Mouse (Mus musculus) frontal cortex, postnatal 25 days (tissue): ENCODE data around the gene Hdac7.
A peak's percentile ranks its signal among the peaks of the same experiment; 100 is the strongest.

Experiments
- DNase-seq, 2 experiments: peaks; one replicate each; pipeline ENCODE4 v3.0.0; 2022; ENCODE audit warnings: low spot score in 2 of 2

The Hdac7 gene

DNA sequence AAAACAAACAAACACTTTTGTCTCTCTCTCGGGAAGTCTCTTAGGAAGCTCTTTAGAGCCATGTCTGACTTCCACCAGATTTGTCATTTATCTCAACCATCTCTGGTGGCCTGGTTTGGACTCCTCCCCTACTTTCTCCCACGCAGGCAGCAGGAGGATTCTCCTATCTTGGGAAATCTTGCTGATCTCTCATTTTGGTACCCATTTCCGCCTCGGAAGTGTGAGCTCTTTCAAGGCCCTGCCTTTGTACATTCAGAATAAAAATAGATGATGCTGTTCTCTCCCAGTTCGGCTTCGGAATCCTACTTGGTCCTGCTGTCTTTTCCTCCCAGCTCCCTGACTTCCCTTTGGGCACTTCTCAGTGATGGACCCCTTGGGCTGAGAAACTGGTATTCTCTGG, 10.2 kb upstream of the Hdac7 start:
- DNase-seq = no peak

DNA sequence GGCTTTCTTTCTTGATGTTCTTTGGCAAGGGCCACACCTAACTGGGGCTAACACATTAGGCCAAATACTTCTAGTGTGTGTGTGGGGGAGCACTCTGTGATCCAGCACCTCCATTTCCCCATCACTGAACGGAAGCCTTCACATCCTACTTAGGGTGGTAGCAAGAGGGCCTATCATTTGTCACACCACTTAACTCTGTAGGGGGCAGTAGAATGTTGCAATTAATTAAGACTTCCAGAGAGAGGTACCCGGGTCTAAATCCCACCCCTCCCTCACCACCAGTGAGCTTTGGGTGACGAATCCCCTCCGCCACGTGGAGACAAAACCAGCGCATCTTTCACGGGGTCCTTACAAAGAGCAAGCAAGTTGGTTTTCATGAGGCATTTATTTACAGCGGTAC, 9.8 kb upstream of the Hdac7 start:
- no peak for DNase-seq

DNA sequence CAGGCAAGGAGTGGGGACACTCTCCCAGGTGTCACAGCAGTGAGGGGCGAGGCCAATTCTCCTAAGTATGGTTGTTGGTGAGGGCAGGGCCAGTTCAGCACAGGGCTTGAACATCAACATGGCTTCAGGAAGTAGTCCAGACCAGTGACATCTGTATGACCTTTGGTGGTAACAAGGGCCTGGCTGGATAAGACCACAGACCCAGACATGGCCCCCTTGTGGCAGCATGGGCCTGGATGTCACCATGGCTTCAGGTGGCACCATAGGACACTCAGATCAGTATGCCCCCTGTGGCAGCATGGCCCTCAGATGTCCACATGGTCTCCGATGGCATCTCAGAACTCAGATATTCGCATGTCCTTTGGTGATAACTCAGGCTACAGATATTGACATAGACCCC, 8.0 kb upstream of the Hdac7 start:
- DNase-seq = no peak

DNA sequence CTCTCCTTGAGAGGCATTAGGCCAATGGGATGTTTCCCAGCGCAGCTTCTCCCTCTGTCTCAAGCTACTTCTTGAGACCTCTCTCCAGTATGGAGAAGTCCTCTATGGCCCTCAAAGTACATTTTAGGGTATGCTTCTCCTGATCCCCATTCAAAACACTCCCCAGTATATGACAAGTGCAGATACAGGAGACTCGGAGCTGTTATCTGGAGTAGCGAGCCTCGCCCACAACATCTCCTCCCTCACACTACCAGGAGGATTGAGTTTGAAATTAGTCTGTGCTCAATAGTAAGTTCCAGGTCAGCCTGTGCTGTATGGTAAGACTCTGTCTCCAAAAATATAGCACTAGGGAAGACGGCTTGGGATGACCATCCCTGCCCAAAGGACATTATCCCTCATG, 6.7 kb upstream of the Hdac7 start:
- DNase-seq = no peak

DNA sequence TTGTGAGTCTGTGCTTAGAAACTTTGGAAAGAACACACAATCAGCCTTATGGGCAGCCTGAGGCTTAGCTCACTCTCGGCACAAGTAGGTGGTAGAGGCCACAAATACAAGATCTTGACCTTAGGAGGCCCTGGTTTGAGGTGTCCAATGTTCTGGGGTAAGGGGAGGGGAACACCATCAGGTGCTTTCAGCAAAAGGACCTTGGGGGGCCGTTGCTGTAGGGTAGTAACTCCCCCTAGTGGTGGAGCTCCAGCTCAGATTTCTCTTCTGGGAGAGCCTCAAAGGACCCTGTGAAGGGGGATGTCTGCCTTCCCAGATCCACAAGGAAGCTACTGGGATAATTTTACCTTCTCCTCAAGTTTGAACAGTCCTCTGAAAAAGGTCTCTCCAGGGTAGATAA, 6.1 kb upstream of the Hdac7 start:
- DNase-seq = no peak

DNA sequence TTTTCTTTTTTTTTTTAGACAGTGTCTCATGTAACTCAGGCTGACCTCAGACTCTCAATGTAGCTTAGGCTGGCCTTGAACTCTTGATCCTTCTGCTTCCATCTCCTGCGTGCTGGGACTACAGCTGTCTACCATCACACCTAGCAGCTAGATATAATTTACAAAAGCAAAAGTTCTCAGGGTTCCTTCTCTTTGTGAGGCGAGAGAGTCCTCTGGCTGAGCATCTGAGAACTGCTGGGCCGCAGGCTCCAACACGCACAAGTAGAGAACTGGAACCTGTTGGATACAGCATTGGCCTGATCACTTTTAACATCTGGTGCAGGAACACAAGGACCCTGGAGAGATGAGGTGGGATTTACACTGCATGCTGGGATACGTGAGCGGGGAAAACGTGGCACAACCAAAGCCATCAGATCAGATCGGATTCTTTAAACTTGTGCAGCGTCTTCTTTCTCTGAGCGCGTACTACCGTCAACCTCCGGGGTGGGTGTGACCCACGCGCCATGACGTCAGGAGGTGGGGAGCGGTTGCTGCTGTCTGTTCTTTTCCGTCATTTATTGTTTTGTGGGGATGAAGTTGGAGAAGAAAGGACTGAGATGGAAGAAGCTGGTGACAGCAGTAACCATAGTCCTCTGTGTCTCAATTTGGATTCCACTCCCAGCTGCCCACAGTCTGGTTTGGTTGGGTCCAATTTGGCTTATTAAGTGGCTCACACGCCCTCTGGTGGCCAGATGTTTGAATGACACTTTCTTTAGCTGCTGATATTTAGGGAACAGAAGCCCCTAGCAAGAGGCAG, 5.0 kb upstream of the Hdac7 start:
- DNase-seq = peak; percentile 72 to 87

DNA sequence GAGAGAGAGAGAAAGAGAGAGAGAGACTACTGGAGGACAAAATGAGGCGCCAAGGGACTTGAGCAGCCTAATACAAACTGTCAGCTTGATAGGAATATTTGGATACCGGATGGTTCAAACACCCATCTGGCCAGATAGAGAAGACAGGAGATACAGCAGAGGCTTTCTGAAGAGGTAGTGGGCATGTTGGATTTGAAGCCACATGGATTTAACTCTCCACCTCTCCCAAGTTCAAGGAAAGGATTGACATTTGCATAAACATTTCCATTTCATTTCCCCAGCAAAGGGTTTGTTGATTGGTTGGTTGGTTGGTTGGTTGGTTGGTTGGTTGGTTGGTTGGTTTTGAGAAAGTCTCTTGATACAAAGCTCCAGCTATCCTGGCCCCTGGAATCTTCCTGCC, 3.6 kb upstream of the Hdac7 start:
- no peak for DNase-seq

DNA sequence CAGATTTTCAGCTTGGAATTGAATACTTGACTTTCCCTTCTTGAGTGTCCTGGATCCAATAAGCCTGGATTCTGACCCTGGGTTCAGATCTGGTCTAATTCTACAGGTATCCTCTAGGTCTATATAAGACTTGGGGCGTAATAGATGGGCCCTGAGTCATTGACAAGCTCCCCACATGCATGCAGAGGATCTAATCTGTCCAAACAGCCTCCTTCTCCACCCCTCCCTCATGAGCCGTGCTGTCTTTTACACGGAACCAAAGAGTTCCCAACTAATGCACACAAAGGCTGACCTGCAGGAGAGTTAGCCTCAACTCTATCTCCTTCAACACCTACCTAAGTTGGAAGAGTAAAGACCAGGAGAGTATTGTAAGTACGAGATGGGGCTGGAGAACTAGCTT, 3.0 kb upstream of the Hdac7 start:
- DNase-seq = no peak

DNA sequence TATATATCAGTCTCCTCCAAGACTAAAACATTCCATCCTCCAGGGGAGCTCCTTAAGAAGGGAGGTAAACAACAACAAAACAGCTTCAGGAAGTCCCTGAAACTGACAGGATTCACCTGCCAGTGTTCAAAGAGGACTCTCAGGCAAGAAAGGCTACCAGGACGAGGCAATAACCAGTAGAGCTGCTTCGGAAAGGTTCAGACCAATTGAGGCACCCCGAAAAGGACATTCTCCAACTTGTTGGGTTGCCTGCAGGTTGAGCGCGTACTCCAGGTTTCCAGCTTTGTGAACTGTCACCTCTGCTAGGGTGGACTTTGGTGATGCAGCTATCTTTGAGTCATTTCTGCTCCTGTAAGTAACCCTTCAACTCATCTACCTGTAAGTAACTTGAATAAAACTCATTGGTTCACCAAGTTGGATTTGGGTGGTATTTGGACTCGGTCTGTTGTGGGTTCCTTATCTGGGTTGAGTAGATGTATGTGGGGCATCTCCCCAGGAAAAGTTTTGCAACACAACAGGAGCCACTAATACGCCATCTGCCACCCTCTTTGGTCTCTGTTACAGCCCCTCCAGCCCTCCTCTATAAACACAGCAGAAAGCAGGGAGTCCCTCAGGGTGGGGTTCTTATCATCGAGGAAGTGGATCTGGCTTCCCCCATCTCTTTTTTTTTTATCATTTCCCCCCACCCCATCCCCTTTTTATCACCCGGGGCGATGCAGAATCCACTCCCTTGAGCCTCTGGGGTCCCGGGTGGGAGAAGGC, 2.0 kb upstream of the Hdac7 start:
- DNase-seq = no peak

DNA sequence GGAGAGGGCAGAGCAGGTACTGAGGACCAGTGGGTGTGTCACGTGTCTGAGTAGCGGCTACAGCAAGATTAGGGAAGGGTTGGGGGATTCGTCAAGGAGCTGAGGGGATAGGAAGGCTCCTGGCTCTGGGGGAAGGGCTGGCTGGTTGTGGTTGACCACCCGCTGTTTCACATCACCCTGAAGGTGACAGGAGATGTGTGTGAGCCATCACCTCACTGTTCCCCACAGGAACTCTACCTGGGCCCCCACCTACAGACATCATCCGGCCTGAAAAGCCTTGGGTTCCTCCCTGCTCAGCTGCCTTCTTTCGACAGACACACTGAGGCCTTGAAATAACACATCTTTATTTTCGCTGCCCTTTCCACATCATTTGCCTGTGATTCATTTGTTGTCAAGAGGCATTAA, 1.1 kb downstream of the Hdac7 start:
- no peak for DNase-seq

DNA sequence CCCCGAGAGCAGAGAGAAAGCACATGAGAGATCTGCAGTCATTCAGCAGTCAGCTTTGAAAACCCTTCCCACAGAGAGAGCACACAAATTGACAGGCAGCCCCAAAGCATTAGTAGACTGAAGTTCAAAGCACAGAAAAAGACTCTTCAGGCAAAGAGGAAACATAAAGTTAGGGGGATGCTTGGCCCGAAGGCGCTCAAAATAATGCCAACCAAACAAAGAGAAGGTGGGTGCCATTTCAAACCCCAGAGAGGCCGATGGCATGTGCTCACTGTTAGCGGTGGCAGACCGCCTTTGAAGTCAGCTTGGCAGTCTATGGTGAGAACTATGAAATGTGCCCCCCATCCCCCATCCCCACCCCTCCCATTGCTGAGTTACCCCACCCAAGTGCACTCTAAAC, 2.2 kb downstream of the Hdac7 start:
- no peak for DNase-seq

DNA sequence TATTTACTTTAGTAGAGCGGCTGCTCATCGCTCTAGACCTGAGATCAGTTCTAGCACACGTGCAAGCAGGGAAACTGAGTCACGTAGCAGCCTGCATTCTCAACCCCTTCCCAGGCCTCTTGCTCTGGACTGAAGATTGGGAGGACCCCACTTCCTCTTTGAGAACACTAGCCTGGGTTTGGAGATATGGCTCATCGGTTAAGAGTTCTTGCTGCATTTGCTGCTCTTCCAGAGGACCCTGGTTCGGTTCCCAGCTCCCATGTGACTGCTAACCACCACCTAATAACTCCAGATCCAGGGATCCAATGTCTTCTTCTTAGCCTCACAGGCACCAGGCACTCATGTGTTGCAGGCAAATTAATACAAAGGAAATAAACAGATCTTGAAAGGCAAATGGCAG, 2.9 kb downstream of the Hdac7 start:
- no peak for DNase-seq

DNA sequence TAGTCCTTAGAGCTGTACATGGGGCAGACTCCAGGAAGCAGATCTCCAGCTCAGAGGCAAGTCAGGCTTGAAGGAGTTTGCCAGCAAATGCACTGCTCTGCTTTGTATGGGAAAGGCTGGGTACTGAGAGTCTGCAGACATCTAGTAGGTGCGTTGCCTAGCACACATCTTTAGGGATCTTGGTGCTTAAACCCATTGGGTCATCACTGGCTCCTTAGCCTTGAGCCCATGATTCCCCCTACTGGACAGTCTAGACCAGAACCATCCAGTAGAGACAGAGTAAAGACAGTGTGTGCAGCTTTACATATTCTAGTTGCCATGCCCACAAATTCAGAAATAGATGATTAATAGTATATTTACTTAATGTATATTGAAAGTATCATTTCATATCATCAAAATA, 3.5 kb downstream of the Hdac7 start:
- no peak for DNase-seq

DNA sequence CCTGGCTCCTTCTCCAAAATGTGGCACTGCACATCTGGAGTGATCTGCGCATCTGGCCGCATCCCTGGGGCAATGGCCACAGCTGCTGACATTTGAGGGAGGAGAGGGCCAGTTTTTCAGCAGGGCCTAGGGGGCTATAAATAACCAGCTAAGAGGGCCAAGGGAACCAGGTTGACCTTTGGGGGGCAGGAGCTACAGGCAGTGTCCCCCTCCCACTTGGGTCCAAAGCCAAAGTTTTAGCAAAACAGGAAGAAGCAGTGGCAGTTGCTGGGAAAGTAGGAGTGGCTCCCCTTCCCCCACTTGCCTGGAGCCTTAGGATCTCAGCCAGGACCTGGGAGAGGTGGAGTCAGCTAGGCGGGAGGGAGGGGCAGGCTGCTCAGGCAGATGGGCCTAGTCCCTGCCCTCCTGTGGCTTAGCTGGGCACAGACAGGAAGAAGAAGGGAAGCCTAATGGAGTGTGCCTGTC, 4.3 kb downstream of the Hdac7 start:
- DNase-seq = no peak

DNA sequence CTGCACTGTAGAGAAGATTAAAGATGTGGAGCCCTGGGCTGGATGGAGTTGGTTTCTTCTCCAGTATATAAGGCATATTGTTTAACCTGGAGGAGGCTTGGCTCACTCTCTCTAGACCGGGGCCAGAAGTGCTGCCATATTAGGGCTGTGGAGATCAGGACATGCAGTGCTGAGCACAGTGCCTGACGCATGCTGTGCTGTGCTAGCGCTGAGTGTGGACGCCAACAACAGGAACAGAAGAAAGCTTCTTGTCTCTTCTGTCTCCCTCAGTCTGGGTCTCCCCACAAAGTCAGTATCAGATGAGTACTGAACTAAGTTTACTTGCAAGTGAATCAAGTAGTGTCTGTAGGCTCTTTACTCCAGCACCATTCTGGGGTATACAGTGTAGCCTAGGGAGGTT, 4.8 kb downstream of the Hdac7 start:
- DNase-seq = no peak

DNA sequence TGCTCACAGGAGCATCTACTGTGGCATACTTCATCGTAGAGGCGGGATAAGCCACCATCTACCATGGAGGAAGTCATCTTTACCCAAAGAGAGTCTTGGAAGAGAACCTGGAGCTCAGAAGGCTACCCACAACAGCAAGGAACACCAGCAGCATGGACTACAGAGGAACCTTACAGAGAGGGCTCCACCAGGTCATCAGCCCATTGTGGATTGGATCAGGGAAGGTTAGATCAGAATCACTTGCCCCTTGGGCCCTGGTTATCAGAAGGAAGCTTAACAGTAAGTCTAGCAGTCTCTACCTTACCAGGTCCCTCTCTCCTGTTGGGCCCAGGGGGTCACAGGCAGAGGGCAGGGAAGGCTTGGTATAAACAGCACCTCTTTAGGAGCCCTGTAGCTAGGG, 5.3 kb downstream of the Hdac7 start:
- no peak for DNase-seq

DNA sequence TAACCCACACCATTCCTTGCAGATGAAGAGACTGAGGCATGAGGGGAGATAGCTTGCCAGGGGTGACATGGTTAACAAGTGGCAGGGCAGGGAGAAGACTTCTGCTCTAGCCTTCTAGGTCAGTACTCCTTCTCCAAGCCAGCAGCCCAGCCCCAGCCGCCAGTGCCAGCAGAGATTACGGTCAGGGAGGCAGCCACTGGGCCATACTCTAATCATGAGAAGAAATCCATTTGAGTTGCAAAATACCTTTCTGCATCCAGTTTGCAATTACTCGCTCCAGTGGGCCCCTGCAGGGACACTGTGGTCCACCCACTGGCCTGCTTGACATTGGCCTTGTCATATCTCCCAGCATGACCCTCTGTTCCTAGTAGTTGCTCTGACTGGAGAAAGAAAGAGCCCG, 5.9 kb downstream of the Hdac7 start:
- DNase-seq = no peak

DNA sequence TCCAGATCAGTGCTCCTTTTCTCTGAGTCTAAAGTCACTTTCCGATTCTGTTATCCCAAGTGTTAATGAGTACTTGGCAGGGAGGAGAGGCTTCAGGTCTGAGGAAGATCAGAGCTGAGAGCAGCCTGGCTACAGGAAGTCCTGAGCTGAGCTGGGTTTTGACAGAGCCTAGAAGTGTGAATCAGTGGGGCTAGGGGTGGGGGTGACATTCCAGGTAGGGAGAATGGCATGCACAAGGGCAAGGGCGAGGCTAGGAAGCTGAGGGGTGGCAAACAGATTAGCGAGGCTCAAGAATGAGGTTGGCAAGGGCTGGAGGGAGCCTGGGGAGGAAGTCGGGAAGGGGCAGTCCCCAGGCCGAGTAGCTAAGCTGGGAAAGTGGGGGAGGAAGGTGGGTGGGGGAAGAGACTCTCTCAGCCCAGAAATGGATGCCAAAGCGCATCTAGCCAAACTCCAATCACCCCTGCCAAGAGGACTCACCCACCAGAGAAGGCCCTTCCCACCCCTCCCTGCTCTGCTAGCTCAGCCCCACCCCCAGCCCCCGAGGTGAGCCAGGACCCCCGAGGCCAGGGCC, 6.7 kb downstream of the Hdac7 start:
- no peak for DNase-seq

DNA sequence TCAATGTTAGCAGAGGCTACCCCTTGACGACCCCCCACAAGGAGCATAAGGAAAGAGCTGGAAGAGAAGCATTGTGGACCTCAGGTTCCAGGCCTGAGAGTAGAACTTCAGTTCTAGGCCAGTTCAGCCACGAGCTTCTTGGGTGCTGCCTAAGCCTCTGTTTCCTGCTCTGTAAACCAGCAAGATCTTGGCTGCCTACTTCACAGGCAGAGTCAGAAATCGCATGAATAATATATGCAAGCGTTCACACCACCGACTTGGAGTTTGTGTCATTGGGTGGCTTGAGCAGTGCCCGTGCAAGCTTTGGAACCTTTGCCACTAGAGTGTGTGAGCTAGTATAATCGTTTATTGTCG, 7.4 kb downstream of the Hdac7 start:
- no peak for DNase-seq

DNA sequence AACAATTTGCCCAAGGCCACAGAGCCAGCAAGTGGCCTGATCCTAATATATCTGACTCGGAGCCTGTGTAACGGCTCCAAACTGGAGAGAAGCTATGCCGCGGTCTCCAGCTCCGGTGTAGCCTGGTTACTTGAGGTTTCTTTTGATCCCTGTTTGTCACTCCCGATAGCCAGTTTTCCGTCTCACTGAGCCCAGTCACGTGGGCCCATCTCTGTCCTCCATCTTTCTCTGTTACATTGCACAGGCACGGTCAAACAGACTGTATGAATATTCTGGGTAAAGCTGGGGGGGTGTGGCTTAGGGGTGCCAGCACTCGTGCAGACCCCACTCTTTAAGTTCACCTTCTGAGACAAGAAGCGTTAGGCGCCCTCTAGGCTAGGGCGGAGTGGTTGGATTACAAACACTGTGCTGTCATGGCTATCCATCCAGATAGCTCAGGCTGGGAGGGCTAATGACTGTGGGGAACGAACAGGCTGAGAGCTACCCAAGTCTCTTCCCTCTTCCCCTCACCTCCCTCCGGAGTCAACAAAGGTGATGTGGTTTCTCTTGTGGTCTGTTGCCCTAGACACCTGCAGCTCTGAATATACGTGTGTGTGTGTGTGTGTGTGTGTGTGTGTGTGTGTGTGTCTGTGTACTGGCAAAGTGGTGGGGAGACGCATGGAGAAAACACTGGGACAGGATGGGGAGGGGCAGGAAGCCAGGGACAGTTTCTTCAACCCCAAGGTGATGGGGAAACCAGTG, 8.0 kb downstream of the Hdac7 start:
- DNase-seq = no peak

DNA sequence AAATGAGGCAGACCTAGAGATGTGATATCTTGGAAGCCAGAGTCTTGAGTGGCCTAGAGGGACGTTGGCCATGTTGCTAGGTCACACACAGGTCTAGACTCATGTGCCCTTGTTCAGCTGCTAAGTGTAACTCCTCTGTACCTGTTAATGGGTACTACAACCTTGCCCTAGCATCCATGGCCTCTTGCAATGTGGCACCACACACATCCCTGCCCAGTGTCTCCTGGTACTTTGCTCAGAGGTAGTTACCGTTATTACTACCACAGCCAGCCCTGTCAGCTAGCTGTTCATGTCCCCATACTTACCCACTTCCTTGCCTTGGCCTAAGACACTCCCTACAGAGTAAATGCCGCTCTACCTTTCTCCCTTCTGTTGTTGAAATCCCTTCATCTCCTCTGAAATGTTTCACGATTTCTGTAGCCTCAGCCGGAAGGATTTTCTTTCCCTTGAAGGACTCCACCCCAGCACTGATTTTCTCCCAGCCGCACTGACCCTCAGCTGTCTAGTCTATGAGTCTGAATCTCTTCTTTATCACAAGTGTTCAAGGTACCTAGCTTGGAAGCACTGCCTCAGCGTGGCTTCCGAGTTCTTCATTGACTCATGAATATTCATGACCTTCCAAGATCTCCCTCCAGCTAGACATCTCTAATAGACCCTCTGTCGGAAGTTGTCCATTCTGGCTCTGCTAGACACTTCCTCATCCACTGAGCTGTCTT, 11.4 kb downstream of the Hdac7 start:
- no peak for DNase-seq
